Mouse (Mus musculus) kidney, embryonic 16.5 days (tissue): ENCODE results near the gene Nxpe4. TPM values are rescaled to one million over a fixed set of nuclear protein-coding genes. Genes with fewer than 3 reads are reported as not detected.

ENCODE experiments used
- ATAC-seq: fragments of 200-750 bp; cut with Nextera tagmentation; 2 replicates; pipeline ENCODE4 v1.8.0; 2017; ENCODE audit warnings: moderate TSS enrichment; ENCODE audit not compliant: low FRiP score, low TSS enrichment
- H3K27ac ChIP-seq: fragments of 300-500 bp; sonication (generic); 2 replicates; pipeline ENCODE4 v1.5.1; 2014; ENCODE audit warnings: low read length
- H3K27me3 ChIP-seq: fragments of 300-500 bp; sonication (generic); 2 replicates; pipeline ENCODE4 v1.6.1; 2014; ENCODE audit warnings: low read length, control low read depth, mixed read lengths; ENCODE audit not compliant: insufficient read depth
- H3K36me3 ChIP-seq: fragments of 300-500 bp; sonication (generic); 2 replicates; pipeline ENCODE4 v1.6.1; 2014; ENCODE audit warnings: low read length, control low read depth, mixed read lengths; ENCODE audit not compliant: insufficient read depth
- H3K4me1 ChIP-seq: fragments of 300-500 bp; sonication (generic); 2 replicates; pipeline ENCODE4 v1.6.1; 2014; ENCODE audit warnings: low read length, control low read depth, mixed read lengths; ENCODE audit not compliant: insufficient read depth
- H3K4me2 ChIP-seq: fragments of 300-500 bp; sonication (generic); replicated peaks from 2 replicates; pipeline ENCODE4 v1.6.1; 2014; ENCODE audit warnings: low read depth, low read length
- H3K4me3 ChIP-seq: fragments of 300-500 bp; sonication (generic); 2 replicates; pipeline ENCODE4 v1.5.1; 2014; ENCODE audit warnings: mild to moderate bottlenecking, low read length
- H3K9ac ChIP-seq: fragments of 300-500 bp; sonication (generic); replicated peaks from 2 replicates; pipeline ENCODE4 v1.6.1; 2014; ENCODE audit warnings: low read length
- H3K9me3 ChIP-seq: fragments of 300-500 bp; sonication (generic); 2 replicates; pipeline ENCODE4 v1.6.1; 2016; ENCODE audit warnings: low read length, control low read depth
- WGBS: fragments of 180-500 bp; shearing (Covaris S2); extraction: QIAGEN DNeasy Blood & Tissue Kit; methylation state at CpG from one replicate; pipeline ENCODE4 v1.1.7; 2014; 5-methylcytosine and 5-hydroxymethylcytosine counted together
- polyA plus RNA-seq: library from polyadenylated mRNA; unstranded; fragments of >200 nt; fragmentation: Nextera tagmentation; extraction: Ambion mirVana; gene quantifications from 2 replicates; pipeline ENCODE4 v1.2.1, GENCODE M21; 2015

Gene Nxpe4
- polyA plus RNA-seq, 1 experiment from 2014 or later, result 8.1 TPM

- Histone ChIP-seq H3K9ac (no peak overlapping the region), H3K9me3 (no peaks in the 10 kb centered on the region), H3K27me3 (no peaks in the 10 kb centered on the region), H3K36me3 (no peaks in the 10 kb centered on the region), H3K4me3 (no peak overlapping the region), H3K4me1 (no peaks in the 10 kb centered on the region), H3K4me2 (no peak overlapping the region), H3K27ac (no peak overlapping the region)
- WGBS, result 36% methylated on average over 5 of the region's 5 CpGs
- ATAC-seq, result no peak
These were observed 286.0 kb downstream of the Nxpe4 start for GRCm38 (mm10) chr9:48447783-48448209.

Other genes starting within 250 kb of the Nxpe4 start
- 1.1 and 1.8 TPM in 2 replicates for gene Nxpe2, start 191.4 kb downstream of the Nxpe4 start, polyA plus RNA-seq